Mouse (Mus musculus) kidney, adult 9 months (tissue): ENCODE results near the gene Gps1.
A peak's percentile ranks its signal among the peaks of the same experiment; 100 is the strongest.

Experiments used
- DNase-seq: peaks from one replicate; pipeline ENCODE4 v3.0.0; 2022

Gps1 gene

GRCm38 (mm10) chr11:120788460-120788859, 4.4 kb downstream of the Gps1 start:
- DNase-seq = peak; percentile 61

- DNase-seq = no peak
Measured at GRCm38 (mm10) chr11:120789355-120789754, 5.3 kb downstream of the Gps1 start.

GRCm38 (mm10) chr11:120789810-120790209, 5.7 kb downstream of the Gps1 start:
- DNase-seq = no peak

- no peak for DNase-seq
Measured at GRCm38 (mm10) chr11:120792652-120793051, 8.6 kb downstream of the Gps1 start.

GRCm38 (mm10) chr11:120795756-120796613, 11.9 kb downstream of the Gps1 start, which contains the start of gene Dus1l:
Gene Dus1l (minus strand): TSS chr11:120796403.
- peak; percentile 97 for DNase-seq

- no peak for DNase-seq
Measured at GRCm38 (mm10) chr11:120796614-120796946, 12.5 kb downstream of the Gps1 start.

- DNase-seq = no peak
Measured at GRCm38 (mm10) chr11:120798244-120798643, 14.2 kb downstream of the Gps1 start.

- no peak for DNase-seq
Measured at GRCm38 (mm10) chr11:120799316-120799890, 15.3 kb downstream of the Gps1 start.

GRCm38 (mm10) chr11:120800061-120800904, 16.2 kb downstream of the Gps1 start:
- DNase-seq = peak; percentile 93

GRCm38 (mm10) chr11:120804274-120804673, 20.2 kb downstream of the Gps1 start:
- DNase-seq = no peak

GRCm38 (mm10) chr11:120804769-120805168, 20.7 kb downstream of the Gps1 start:
- no peak for DNase-seq

- no peak for DNase-seq
Measured at GRCm38 (mm10) chr11:120805375-120806298, 21.6 kb downstream of the Gps1 start.

- no peak for DNase-seq
Measured at GRCm38 (mm10) chr11:120808010-120808409, 23.9 kb downstream of the Gps1 start.

- no peak for DNase-seq
Measured at GRCm38 (mm10) chr11:120812068-120812467, 28.0 kb downstream of the Gps1 start.

GRCm38 (mm10) chr11:120817358-120817757, 33.3 kb downstream of the Gps1 start:
- DNase-seq = no peak

- no peak for DNase-seq
Measured at GRCm38 (mm10) chr11:120818251-120818650, 34.2 kb downstream of the Gps1 start.

- DNase-seq = no peak
Measured at GRCm38 (mm10) chr11:120819556-120819955, 35.5 kb downstream of the Gps1 start.

GRCm38 (mm10) chr11:120820546-120820945, 36.5 kb downstream of the Gps1 start:
- no peak for DNase-seq

GRCm38 (mm10) chr11:120821076-120821922, 37.2 kb downstream of the Gps1 start:
- no peak for DNase-seq

GRCm38 (mm10) chr11:120822321-120822720, 38.2 kb downstream of the Gps1 start:
- DNase-seq = no peak

- DNase-seq = peak; percentile 32
Measured at GRCm38 (mm10) chr11:120822831-120823550, 38.9 kb downstream of the Gps1 start.
